Mouse (Mus musculus) Patski (cell line): ENCODE measurements at regions not wholly inside any gene's neighbourhood (a gene's known extent, or its start where the extent isn't known, plus 50 kb on each side); places are given as distances from the start of the nearest gene placed in this dataset.

Source experiments
- ATAC-seq: fragments of 100-300 bp; one replicate; pipeline ENCODE4 v1.8.0; 2021
- CTCF ChIA-PET: fragments of 350-600 bp; sonication (Branson Sonifier 250); formaldehyde crosslinking; loops from one replicate; lab custom pipeline; 2022; ENCODE audit warnings: inconsistent platforms; lab: Charles Lee
- POLR2A ChIA-PET: fragments of 350-600 bp; sonication (Branson Sonifier 250); formaldehyde crosslinking; loops from one replicate; lab custom pipeline; 2022; ENCODE audit warnings: antibody characterized with exemption, inconsistent platforms; lab: Charles Lee
- DNase-seq: peaks from one replicate; pipeline ENCODE4 v3.0.0-alpha.2; 2011; ENCODE audit warnings: low read depth, low spot score
- H3K27me3 ChIP-seq: fragments of 371-371 bp; one replicate; pipeline ENCODE4 v1.5.1; 2021
- CTCF ChIP-seq: fragments of 100-300 bp; IDR thresholded peaks from one replicate; pipeline ENCODE4 v1.5.1; 2021
- in situ Hi-C: fragments of 300-500 bp; cut with MboI; formaldehyde crosslinking; loops from 3 replicates; pipeline ENCODE4 v1.11.1; 2018; ENCODE audit warnings: low pct_unique_long_range_greater_than_20kb, mixed read lengths

- no peak for DNase-seq
- H3K27me3 ChIP-seq, result peaks cover 4% of the 10 kb centered on the region
- in situ Hi-C loops, result no loop called here
- ChIA-PET CTCF (no interaction called here), POLR2A (no interaction called here)
- TF ChIP-seq CTCF, result no peak
- no peak for ATAC-seq
Measured at GRCm38 (mm10) chr4:125765171-125765570, 259.2 kb upstream of the Csf3r start.

GRCm38 (mm10) chr4:125777126-125777525 lies 247.2 kb upstream of the Csf3r start:
- no peak for TF ChIP-seq CTCF
- ATAC-seq (no peak), DNase-seq (no peak)
- ChIA-PET POLR2A (no interaction called here), CTCF (no interaction called here)
- in situ Hi-C loops, result no loop called here
- H3K27me3 ChIP-seq, result peaks cover 14% of the 10 kb centered on the region

GRCm38 (mm10) chr4:125780113-125780512 lies 244.2 kb upstream of the Csf3r start:
- peaks cover 14% of the 10 kb centered on the region for H3K27me3 ChIP-seq
- DNase-seq (no peak), ATAC-seq (no peak)
- in situ Hi-C loops, result no loop called here
- TF ChIP-seq CTCF, result no peak
- ChIA-PET POLR2A (no interaction called here), CTCF (no interaction called here)

GRCm38 (mm10) chr4:125780921-125781487 lies 243.3 kb upstream of the Csf3r start:
- TF ChIP-seq CTCF, result no peak
- ChIA-PET POLR2A (no interaction called here), CTCF (no interaction called here)
- ATAC-seq, result no peak
- H3K27me3 ChIP-seq, result peaks cover 14% of the 10 kb centered on the region
- in situ Hi-C loops, result no loop called here
- no peak for DNase-seq

- DNase-seq (no peak), ATAC-seq (no peak)
- POLR2A ChIA-PET, result no interaction called here
- peaks cover 14% of the 10 kb centered on the region for H3K27me3 ChIP-seq
- CTCF ChIA-PET, result no interaction called here
- in situ Hi-C loops, result no loop called here
- no peak for TF ChIP-seq CTCF
Measured at GRCm38 (mm10) chr4:125782346-125782745, 242.0 kb upstream of the Csf3r start.

- ChIA-PET POLR2A (no interaction called here), CTCF (no interaction called here)
- TF ChIP-seq CTCF, result no peak
- in situ Hi-C loops, result no loop called here
- ATAC-seq (no peak), DNase-seq (no peak)
- H3K27me3 ChIP-seq, result peaks cover 6% of the 10 kb centered on the region
Measured at GRCm38 (mm10) chr4:125786083-125786482, 238.3 kb upstream of the Csf3r start.

GRCm38 (mm10) chr4:125794679-125795078 lies 229.7 kb upstream of the Csf3r start:
- ChIA-PET POLR2A (no interaction called here), CTCF (no interaction called here)
- no peak for TF ChIP-seq CTCF
- in situ Hi-C loops, result no loop called here
- H3K27me3 ChIP-seq, result peaks cover 7% of the 10 kb centered on the region
- DNase-seq, result no peak
- no peak for ATAC-seq

- POLR2A ChIA-PET, result no interaction called here
- TF ChIP-seq CTCF, result no peak
- H3K27me3 ChIP-seq, result peaks cover 20% of the 10 kb centered on the region
- ATAC-seq, result no peak
- in situ Hi-C loops, result no loop called here
- CTCF ChIA-PET, result no interaction called here
- no peak for DNase-seq
Measured at GRCm38 (mm10) chr4:125807923-125808322, 216.4 kb upstream of the Csf3r start.

GRCm38 (mm10) chr4:125809446-125810108 lies 214.8 kb upstream of the Csf3r start:
- in situ Hi-C loops, result no loop called here
- H3K27me3 ChIP-seq, result peaks cover 20% of the 10 kb centered on the region
- ChIA-PET CTCF (no interaction called here), POLR2A (no interaction called here)
- no peak for DNase-seq
- ATAC-seq, result no peak
- no peak for TF ChIP-seq CTCF

- no peak for DNase-seq
- POLR2A ChIA-PET, result no interaction called here
- no peak for ATAC-seq
- no peak for TF ChIP-seq CTCF
- CTCF ChIA-PET, result no interaction called here
- H3K27me3 ChIP-seq, result peaks cover 23% of the 10 kb centered on the region
- in situ Hi-C loops, result no loop called here
Measured at GRCm38 (mm10) chr4:125810247-125810646, 214.1 kb upstream of the Csf3r start.

- DNase-seq (no peak), ATAC-seq (no peak)
- ChIA-PET POLR2A (no interaction called here), CTCF (no interaction called here)
- TF ChIP-seq CTCF, result no peak
- in situ Hi-C loops, result no loop called here
- peaks cover 18% of the 10 kb centered on the region for H3K27me3 ChIP-seq
Measured at GRCm38 (mm10) chr4:125814311-125814710, 210.0 kb upstream of the Csf3r start.

- ChIA-PET POLR2A (no interaction called here), CTCF (no interaction called here)
- in situ Hi-C loops, result no loop called here
- ATAC-seq (no peak), DNase-seq (no peak)
- peaks cover 14% of the 10 kb centered on the region for H3K27me3 ChIP-seq
- TF ChIP-seq CTCF, result no peak
Measured at GRCm38 (mm10) chr4:125815276-125815675, 209.1 kb upstream of the Csf3r start.
